Mouse (Mus musculus): ENCODE measurements around the gene Rdh1. TPM values are rescaled to one million over a fixed set of nuclear protein-coding genes. Genes with fewer than 3 reads are reported as not detected.
"Not testable (repeated sequence)": the region's sequence is repeated elsewhere in the genome, so short reads cannot be mapped to it uniquely, and the experiment has no call there.

Gene Rdh1
- polyA plus RNA-seq, 1 experiment: 0.11 TPM

GRCm38 (mm10) chr10:127745886-127746285, 13.6 kb upstream of the Rdh1 start:
- no peak for DNase-seq
- H3K4me3 ChIP-seq (replicated peaks; ENCODE audit: extremely low read depth, low read depth, low read length): no peak overlapping the region
- WGBS: 54% methylated on average over 5 of the region's 5 CpGs
- no peak for TF ChIP-seq POLR2A (IDR thresholded peaks at IDR 0.05; ENCODE audit: borderline replicate concordance, extremely low read depth, low read depth, low read length)
- TF ChIP-seq CTCF (IDR thresholded peaks at IDR 0.05; ENCODE audit: insufficient read depth, low read length): no peak
- H3K4me1 ChIP-seq (ENCODE audit: control insufficient read depth, insufficient read depth, low read length): no peaks in the 10 kb centered on the region

- no peaks in the 10 kb centered on the region for H3K4me1 ChIP-seq (ENCODE audit: control insufficient read depth, insufficient read depth, low read length)
- H3K4me3 ChIP-seq (replicated peaks; ENCODE audit: extremely low read depth, low read depth, low read length): no peak overlapping the region
- WGBS: 86% methylated on average over 8 of the region's 8 CpGs
- DNase-seq: no peak
- TF ChIP-seq CTCF (IDR thresholded peaks at IDR 0.05; ENCODE audit: insufficient read depth, low read length): no peak
Measured at GRCm38 (mm10) chr10:127747254-127747653, 12.3 kb upstream of the Rdh1 start.

GRCm38 (mm10) chr10:127748847-127749612, 10.5 kb upstream of the Rdh1 start:
- H3K4me3 ChIP-seq (replicated peaks; ENCODE audit: extremely low read depth, low read depth, low read length): peak overlapping the region; percentile 21
- peak; percentile 30 for DNase-seq
- H3K4me1 ChIP-seq (ENCODE audit: control insufficient read depth, insufficient read depth, low read length): no peaks in the 10 kb centered on the region
- 15% methylated on average over 8 of the region's 8 CpGs for WGBS
- no peak; the same call in 1 of the 2 replicates for TF ChIP-seq POLR2A (IDR thresholded peaks at IDR 0.05; ENCODE audit: borderline replicate concordance, extremely low read depth, low read depth, low read length)

- 45% methylated on average over 24 of the region's 24 CpGs for WGBS
- Histone ChIP-seq H3K4me1 (ENCODE audit: control insufficient read depth, insufficient read depth, low read length) (peaks cover 10% of the 10 kb centered on the region), H3K4me3 (replicated peaks; ENCODE audit: extremely low read depth, low read depth, low read length) (peak overlapping the region; percentile 58)
- no peak for DNase-seq
- TF ChIP-seq CTCF (IDR thresholded peaks at IDR 0.05; ENCODE audit: insufficient read depth, low read length): no peak
Measured at GRCm38 (mm10) chr10:127750136-127750777, 9.3 kb upstream of the Rdh1 start.

- TF ChIP-seq POLR2A (IDR thresholded peaks at IDR 0.05; ENCODE audit: borderline replicate concordance, extremely low read depth, low read depth, low read length): peak; percentile 73; the same call in 1 of the 2 replicates
- TF ChIP-seq CTCF (IDR thresholded peaks at IDR 0.05; ENCODE audit: insufficient read depth, low read length): no peak
- H3K4me3 ChIP-seq (replicated peaks; ENCODE audit: extremely low read depth, low read depth, low read length): peak within 1 kb of the TSS; percentile 65
- H3K4me1 ChIP-seq (ENCODE audit: control insufficient read depth, insufficient read depth, low read length): peaks cover 19% of the 10 kb centered on the region
- WGBS: 34% methylated on average over 8 of the region's 8 CpGs
- no peak for DNase-seq
Measured at GRCm38 (mm10) chr10:127751548-127751947, 8.0 kb upstream of the Rdh1 start, which contains the start of gene Gpr182. Gpr182 (minus strand) TSS chr10:127751732.

GRCm38 (mm10) chr10:127754566-127755166, 4.9 kb upstream of the Rdh1 start:
- TF ChIP-seq POLR2A (IDR thresholded peaks at IDR 0.05; ENCODE audit: borderline replicate concordance, extremely low read depth, low read depth, low read length) (no peak), CTCF (IDR thresholded peaks at IDR 0.05; ENCODE audit: insufficient read depth, low read length) (no peak)
- WGBS: 42% methylated on average over 6 of the region's 6 CpGs
- no peak for DNase-seq
- Histone ChIP-seq H3K4me3 (replicated peaks; ENCODE audit: extremely low read depth, low read depth, low read length) (no peak overlapping the region), H3K4me1 (ENCODE audit: control insufficient read depth, insufficient read depth, low read length) (peaks cover 19% of the 10 kb centered on the region)

GRCm38 (mm10) chr10:127755246-127755645, 4.3 kb upstream of the Rdh1 start:
- no peak for TF ChIP-seq POLR2A (IDR thresholded peaks at IDR 0.05; ENCODE audit: borderline replicate concordance, extremely low read depth, low read depth, low read length)
- TF ChIP-seq CTCF (IDR thresholded peaks at IDR 0.05; ENCODE audit: insufficient read depth, low read length): no peak
- peaks cover 19% of the 10 kb centered on the region for H3K4me1 ChIP-seq (ENCODE audit: control insufficient read depth, insufficient read depth, low read length)
- DNase-seq: no peak
- H3K4me3 ChIP-seq (replicated peaks; ENCODE audit: extremely low read depth, low read depth, low read length): no peak overlapping the region
- 30% methylated on average over 3 of the region's 3 CpGs for WGBS

- Histone ChIP-seq H3K4me1 (ENCODE audit: control insufficient read depth, insufficient read depth, low read length) (peaks cover 19% of the 10 kb centered on the region), H3K4me3 (replicated peaks; ENCODE audit: extremely low read depth, low read depth, low read length) (peak overlapping the region; percentile 50)
- WGBS: 18% methylated on average over 18 of the region's 18 CpGs
- TF ChIP-seq POLR2A (IDR thresholded peaks at IDR 0.05; ENCODE audit: borderline replicate concordance, extremely low read depth, low read depth, low read length) (no peak), CTCF (IDR thresholded peaks at IDR 0.05; ENCODE audit: insufficient read depth, low read length) (no peak)
- peak; percentile 38 for DNase-seq
Measured at GRCm38 (mm10) chr10:127755770-127756468, 3.6 kb upstream of the Rdh1 start.

- not testable (repeated sequence) for H3K4me1 ChIP-seq (ENCODE audit: control insufficient read depth, insufficient read depth, low read length); DNase-seq; H3K4me3 ChIP-seq (replicated peaks; ENCODE audit: extremely low read depth, low read depth, low read length)
- WGBS: 87% methylated on average over 10 of the region's 10 CpGs
Measured at GRCm38 (mm10) chr10:127762926-127763325, 3.4 kb downstream of the Rdh1 start.

All from lung, adult 2 months (tissue).